Mouse (Mus musculus) thymus, postnatal 25 days (tissue): ENCODE results near the gene Map3k12.
A peak's percentile ranks its signal among the peaks of the same experiment; 100 is the strongest.

ENCODE experiments used
- DNase-seq: peaks from one replicate; pipeline ENCODE4 v3.0.0; 2022

Gene Map3k12

GRCm38 (mm10) chr15:102516728-102517404 is at the start of gene Map3k12:
Map3k12 (minus strand) TSS chr15:102517064.
- peak; percentile 77 for DNase-seq

- no peak for DNase-seq
Observed at GRCm38 (mm10) chr15:102563681-102564080, 46.8 kb upstream of the Map3k12 start.

- DNase-seq: no peak
Observed at GRCm38 (mm10) chr15:102563061-102563460, 46.2 kb upstream of the Map3k12 start.

GRCm38 (mm10) chr15:102562491-102562890 is 45.6 kb upstream of the Map3k12 start:
- DNase-seq: no peak

GRCm38 (mm10) chr15:102557580-102557979 is 40.7 kb upstream of the Map3k12 start:
- DNase-seq: no peak

- DNase-seq: no peak
Observed at GRCm38 (mm10) chr15:102555581-102555980, 38.7 kb upstream of the Map3k12 start.

- no peak for DNase-seq
Observed at GRCm38 (mm10) chr15:102552599-102552998, 35.7 kb upstream of the Map3k12 start.

- no peak for DNase-seq
Observed at GRCm38 (mm10) chr15:102547478-102547877, 30.6 kb upstream of the Map3k12 start.

- no peak for DNase-seq
Observed at GRCm38 (mm10) chr15:102546677-102547427, 30.0 kb upstream of the Map3k12 start.

- DNase-seq: no peak
Observed at GRCm38 (mm10) chr15:102546246-102546645, 29.4 kb upstream of the Map3k12 start.

- DNase-seq: no peak
Observed at GRCm38 (mm10) chr15:102544801-102545200, 27.9 kb upstream of the Map3k12 start.

- DNase-seq: no peak
Observed at GRCm38 (mm10) chr15:102533926-102534325, 17.1 kb upstream of the Map3k12 start.

GRCm38 (mm10) chr15:102532106-102532900 is 15.4 kb upstream of the Map3k12 start:
- no peak for DNase-seq

GRCm38 (mm10) chr15:102531586-102531985 is 14.7 kb upstream of the Map3k12 start:
- no peak for DNase-seq

GRCm38 (mm10) chr15:102530566-102530965 is 13.7 kb upstream of the Map3k12 start:
- DNase-seq: no peak

- no peak for DNase-seq
Observed at GRCm38 (mm10) chr15:102528396-102528795, 11.5 kb upstream of the Map3k12 start.

GRCm38 (mm10) chr15:102527936-102528335 is 11.1 kb upstream of the Map3k12 start:
- peak; percentile 28 for DNase-seq

GRCm38 (mm10) chr15:102526111-102527002 is 9.5 kb upstream of the Map3k12 start:
- peak; percentile 36 for DNase-seq

GRCm38 (mm10) chr15:102524892-102525485 is 8.1 kb upstream of the Map3k12 start, which contains the start of gene Npff:
Npff (minus strand) TSS chr15:102524942.
- peak; percentile 73 for DNase-seq

GRCm38 (mm10) chr15:102521480-102521879 is 4.6 kb upstream of the Map3k12 start:
- DNase-seq: no peak

- no peak for DNase-seq
Observed at GRCm38 (mm10) chr15:102520416-102520815, 3.6 kb upstream of the Map3k12 start.
